Mouse (Mus musculus): ENCODE results near the gene Lck.

Lck gene

GRCm38 (mm10) chr4:129585773-129586172 lies 12.3 kb upstream of the Lck start:
- no peak for DNase-seq (ENCODE audit: low read depth, low spot score)

GRCm38 (mm10) chr4:129584884-129585608 lies 11.6 kb upstream of the Lck start:
- DNase-seq (ENCODE audit: low read depth, low spot score) = peak; percentile 78

DNA sequence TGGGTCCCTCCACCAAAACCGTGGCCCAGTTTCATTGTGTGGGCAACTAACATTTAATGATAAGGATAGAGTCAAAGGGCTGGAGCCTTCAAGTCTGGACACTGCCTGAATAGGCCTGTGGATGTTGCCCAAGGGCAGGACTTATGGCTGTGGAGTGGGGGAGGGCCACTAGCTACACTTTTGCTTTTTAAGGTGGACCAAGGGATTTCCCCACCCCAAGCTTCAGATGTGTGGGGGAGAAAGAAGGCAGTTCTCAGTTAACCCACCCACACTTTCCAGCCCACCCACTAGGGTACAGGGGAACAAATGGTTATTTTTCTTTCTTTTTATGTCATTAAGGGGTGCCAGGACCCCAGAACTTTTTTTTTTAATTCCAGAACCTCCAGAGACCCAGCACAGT lies 10.9 kb upstream of the Lck start:
- DNase-seq (ENCODE audit: low read depth, low spot score) = no peak

GRCm38 (mm10) chr4:129582251-129582650 lies 8.8 kb upstream of the Lck start:
- no peak for DNase-seq (ENCODE audit: low read depth, low spot score)

GRCm38 (mm10) chr4:129580347-129580746 lies 6.9 kb upstream of the Lck start:
- DNase-seq (ENCODE audit: low read depth, low spot score) = no peak

- DNase-seq (ENCODE audit: low read depth, low spot score) = no peak
Observed at GRCm38 (mm10) chr4:129578466-129578865, 5.0 kb upstream of the Lck start, which contains the start of gene Fam167b. Gene Fam167b, minus strand, starts transcription at chr4:129578549.

GRCm38 (mm10) chr4:129577688-129578087 lies 4.2 kb upstream of the Lck start:
- no peak for DNase-seq (ENCODE audit: low read depth, low spot score)

DNA sequence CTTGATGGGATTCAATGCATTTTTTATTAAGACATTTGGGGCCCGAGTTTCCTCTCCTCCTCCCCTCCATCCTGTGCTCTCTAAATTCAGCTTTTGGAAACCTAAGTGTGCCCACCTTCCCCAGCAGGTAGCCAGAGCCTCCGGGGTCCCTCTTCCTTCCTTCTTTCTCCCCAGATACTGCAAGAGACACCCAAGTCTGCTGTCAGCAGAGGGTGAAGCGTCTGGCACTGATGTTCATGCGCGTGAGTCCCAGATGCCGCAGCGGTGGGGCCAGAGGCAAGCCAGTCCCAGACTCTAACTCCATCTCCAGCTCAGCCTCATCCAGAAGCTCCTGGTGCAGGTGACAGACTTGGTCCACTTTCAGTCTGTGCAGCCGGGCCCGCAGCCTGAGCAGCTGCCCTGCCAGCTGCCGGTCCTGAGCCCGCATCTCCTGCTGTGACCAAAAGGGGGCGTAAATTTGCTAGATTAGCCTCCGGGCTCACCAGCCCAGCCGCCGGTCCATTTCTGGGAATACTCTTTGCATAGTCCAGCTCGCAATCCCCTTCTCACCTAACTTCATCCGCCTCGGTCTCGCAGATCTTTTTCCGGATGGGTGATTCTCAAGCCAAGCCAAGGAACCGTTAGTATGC lies 3.5 kb upstream of the Lck start:
- no peak for DNase-seq (ENCODE audit: low read depth, low spot score)

GRCm38 (mm10) chr4:129575171-129575844 lies 1.9 kb upstream of the Lck start:
- DNase-seq (ENCODE audit: low read depth, low spot score) = no peak

DNA sequence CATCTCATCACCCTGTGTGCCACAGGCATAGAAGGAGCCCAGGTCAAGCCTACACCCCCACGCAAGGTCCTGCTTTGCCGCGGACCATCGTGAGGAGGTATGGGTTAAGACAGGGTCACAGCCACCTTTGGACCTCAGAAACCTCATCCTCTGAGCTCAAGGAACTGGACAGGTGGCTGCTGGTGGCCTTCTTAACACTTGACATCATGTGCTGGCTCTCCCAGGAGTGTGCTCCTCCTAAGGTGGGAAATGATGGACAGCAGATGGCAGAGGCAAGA lies 409 bp downstream of the Lck start:
- DNase-seq (ENCODE audit: low read depth, low spot score) = no peak

GRCm38 (mm10) chr4:129572236-129573092 lies 977 bp downstream of the Lck start:
- no peak for DNase-seq (ENCODE audit: low read depth, low spot score)

GRCm38 (mm10) chr4:129571551-129572084 lies 1.8 kb downstream of the Lck start:
- DNase-seq (ENCODE audit: low read depth, low spot score) = no peak

DNA sequence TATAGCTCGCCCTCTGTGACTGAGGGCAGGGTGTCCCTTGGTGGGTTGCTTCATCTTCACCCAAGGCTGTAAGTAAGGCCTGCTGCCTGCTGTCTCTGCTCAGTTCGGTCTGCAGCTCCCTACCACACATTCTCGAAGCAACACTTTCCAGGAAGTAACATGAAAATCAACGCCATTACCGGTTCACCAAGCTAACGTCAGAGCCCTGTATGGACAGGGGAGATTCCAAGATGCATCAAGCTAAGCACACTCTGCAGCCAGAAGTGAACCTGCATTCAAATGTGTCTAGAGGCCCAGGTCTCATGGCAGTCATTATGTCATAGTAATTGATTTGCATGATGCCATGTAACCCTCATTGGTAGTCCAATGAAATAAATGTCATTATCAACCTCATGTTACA lies 3.4 kb downstream of the Lck start:
- no peak for DNase-seq (ENCODE audit: low read depth, low spot score)

- no peak for DNase-seq (ENCODE audit: low read depth, low spot score)
Observed at GRCm38 (mm10) chr4:129568366-129568765, 5.1 kb downstream of the Lck start.

- no peak for DNase-seq (ENCODE audit: low read depth, low spot score)
Observed at GRCm38 (mm10) chr4:129565139-129565538, 8.3 kb downstream of the Lck start.

DNA sequence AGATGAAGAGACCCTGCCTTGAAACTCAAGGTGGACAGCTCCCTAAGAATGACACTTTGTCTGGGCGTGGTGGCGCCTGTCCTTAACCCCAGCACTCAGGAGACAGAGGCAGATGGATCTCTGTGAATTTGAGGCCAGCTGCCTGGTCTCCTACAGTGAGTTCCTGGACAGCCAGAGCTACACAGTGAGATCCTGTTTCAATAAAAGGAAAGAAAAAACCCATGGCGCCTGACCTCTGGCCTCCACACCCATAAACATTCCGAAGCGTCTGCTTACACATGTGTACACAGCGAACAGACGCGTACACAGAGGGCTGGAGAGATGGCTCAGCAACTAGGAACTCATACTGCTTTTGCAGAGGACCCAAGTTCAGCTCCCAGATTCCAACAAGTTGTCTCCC lies 9.7 kb downstream of the Lck start:
- no peak for DNase-seq (ENCODE audit: low read depth, low spot score)

DNA sequence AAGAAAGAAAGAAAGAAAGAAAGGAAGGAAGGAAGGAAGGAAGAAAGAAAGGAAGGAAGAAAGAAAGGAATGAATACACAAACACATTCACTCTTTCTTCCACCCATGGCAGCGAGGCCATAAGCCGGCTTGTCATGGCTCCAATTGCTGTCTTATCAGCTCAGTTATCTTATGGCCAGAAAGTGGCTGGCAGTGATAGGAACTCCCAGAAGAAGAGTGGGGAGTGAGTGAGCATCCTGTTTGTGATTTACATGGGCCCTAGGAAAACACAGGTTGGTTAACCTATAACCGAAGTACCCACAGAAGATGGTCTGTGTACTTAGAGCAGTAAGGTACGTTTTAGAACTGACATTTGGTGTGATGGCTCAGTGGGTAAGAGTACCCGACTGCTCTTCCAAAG lies 12.3 kb downstream of the Lck start:
- no peak for DNase-seq (ENCODE audit: low read depth, low spot score)

DNA sequence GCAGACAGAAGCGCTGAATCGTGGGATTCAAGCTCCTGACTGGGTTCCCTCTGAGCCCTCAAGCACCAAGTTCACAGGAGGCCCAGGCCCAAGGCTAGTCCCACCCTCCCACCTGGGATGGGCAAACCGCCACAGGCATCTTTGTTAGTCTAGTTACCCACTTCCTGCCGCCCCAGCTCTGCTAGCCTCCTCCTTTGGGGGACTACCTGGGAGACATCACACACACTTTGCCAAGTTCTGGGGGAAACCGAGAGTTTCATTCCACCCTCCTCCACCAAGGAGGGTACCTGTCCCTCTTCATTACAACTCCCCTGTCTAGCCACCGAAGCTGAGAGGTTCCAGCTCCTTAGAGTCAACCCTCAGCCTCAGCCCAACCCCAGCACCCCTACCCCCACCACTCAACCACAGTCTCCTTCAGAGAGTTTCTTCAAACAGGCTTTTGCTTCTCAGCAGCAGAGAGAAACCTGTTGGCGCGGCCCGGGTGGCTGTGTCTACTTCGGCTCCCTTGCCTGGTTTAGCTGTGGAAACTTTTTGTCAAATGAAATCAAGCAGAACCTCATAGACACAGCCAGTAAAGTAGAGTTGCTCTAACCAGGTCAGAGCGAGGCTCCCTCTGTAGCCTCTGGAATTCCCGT lies 15.0 kb downstream of the Lck start:
- no peak for DNase-seq (ENCODE audit: low read depth, low spot score)

GRCm38 (mm10) chr4:129557256-129557808 lies 16.1 kb downstream of the Lck start:
- DNase-seq (ENCODE audit: low read depth, low spot score) = no peak

GRCm38 (mm10) chr4:129556532-129557223 lies 16.8 kb downstream of the Lck start:
- peak; percentile 85 for DNase-seq (ENCODE audit: low read depth, low spot score)
